Mouse (Mus musculus) midbrain, embryonic 11.5 days (tissue): ENCODE measurements at regions not wholly inside any gene's neighbourhood (a gene's known extent, or its start where the extent isn't known, plus 50 kb on each side); places are given as distances from the start of the nearest gene placed in this dataset.

Experiments used
- ATAC-seq: fragments of 200-750 bp; cut with Nextera tagmentation; 2 replicates; pipeline ENCODE4 v1.8.0; 2017; ENCODE audit warnings: moderate TSS enrichment, moderate library complexity; ENCODE audit not compliant: low FRiP score
- DNase-seq: peaks from one replicate; pipeline ENCODE4 v3.0.0; 2015; ENCODE audit warnings: low spot score; ENCODE audit errors: missing footprints
- H3K27ac ChIP-seq: fragments of 300-500 bp; sonication (generic); 2 replicates; pipeline ENCODE4 v1.5.1; 2014; ENCODE audit warnings: low read depth, low read length
- H3K27me3 ChIP-seq: fragments of 300-500 bp; sonication (generic); 2 replicates; pipeline ENCODE4 v1.6.1; 2014; ENCODE audit warnings: mild to moderate bottlenecking, low read length, moderate library complexity, mixed read lengths; ENCODE audit not compliant: control insufficient read depth, insufficient read depth
- H3K36me3 ChIP-seq: fragments of 300-500 bp; sonication (generic); 2 replicates; pipeline ENCODE4 v1.6.1; 2014; ENCODE audit warnings: mild to moderate bottlenecking, low read length, moderate library complexity, mixed read lengths; ENCODE audit not compliant: control insufficient read depth, insufficient read depth
- H3K4me1 ChIP-seq: fragments of 300-500 bp; sonication (generic); 2 replicates; pipeline ENCODE4 v1.6.1; 2014; ENCODE audit warnings: low read length; ENCODE audit not compliant: control insufficient read depth, insufficient read depth
- H3K4me2 ChIP-seq: fragments of 300-500 bp; sonication (generic); 2 replicates; pipeline ENCODE4 v1.6.1; 2014; ENCODE audit warnings: mild to moderate bottlenecking, moderate library complexity
- H3K4me3 ChIP-seq: fragments of 300-500 bp; sonication (generic); 2 replicates; pipeline ENCODE4 v1.5.1; 2014; ENCODE audit warnings: low read depth, low read length
- H3K9ac ChIP-seq: fragments of 300-500 bp; sonication (generic); 2 replicates; pipeline ENCODE4 v1.6.1; 2014; ENCODE audit warnings: low read length
- H3K9me3 ChIP-seq: fragments of 300-500 bp; sonication (generic); 2 replicates; pipeline ENCODE4 v1.6.1; 2016; ENCODE audit warnings: low read length; ENCODE audit not compliant: control insufficient read depth
- WGBS: fragments of 180-500 bp; shearing (Covaris S2); extraction: QIAGEN DNeasy Blood & Tissue Kit; methylation state at CpG from one replicate; pipeline ENCODE4 v1.1.7; 2014; 5-methylcytosine and 5-hydroxymethylcytosine counted together

DNA sequence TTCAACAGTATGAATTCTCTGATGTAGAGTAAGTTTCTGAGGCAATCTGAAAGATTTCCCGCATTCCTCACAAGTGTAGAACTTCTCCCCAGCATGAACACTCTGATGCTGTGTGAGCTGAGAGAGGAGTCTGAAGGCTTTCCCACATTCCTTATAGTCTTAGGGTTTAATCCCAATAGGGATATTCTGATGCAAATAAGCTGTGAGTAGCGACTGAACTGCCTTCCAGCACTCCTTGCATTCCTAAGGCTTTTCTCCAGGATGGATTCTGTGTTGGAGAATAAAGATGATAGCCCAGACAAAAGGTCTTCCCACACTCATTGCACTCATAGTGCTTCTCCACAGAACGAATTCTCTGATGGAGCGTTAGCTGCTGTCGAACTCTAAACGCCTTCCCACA, 152.6 kb upstream of the Api5 start:
- Histone ChIP-seq H3K27me3 (no peaks in the 10 kb centered on the region), H3K4me3 (no peak overlapping the region), H3K9ac (no peak overlapping the region), H3K27ac (no peak overlapping the region), H3K9me3 (no peaks in the 10 kb centered on the region), H3K4me1 (no peaks in the 10 kb centered on the region), H3K36me3 (no peaks in the 10 kb centered on the region), H3K4me2 (no peak overlapping the region)
- DNase-seq (no peak), ATAC-seq (no peak)
- WGBS, result 38% methylated on average over 6 of the region's 6 CpGs

- no peak overlapping the region for H3K4me2 ChIP-seq
- no peaks in the 10 kb centered on the region for H3K36me3 ChIP-seq
- H3K4me3 ChIP-seq, result no peak overlapping the region
- DNase-seq (no peak), ATAC-seq (0 out of 2 replicates have a peak, but pooled peaks have one; percentile 38)
- no peaks in the 10 kb centered on the region for H3K9me3 ChIP-seq
- 61% methylated on average over 1 of the region's 1 CpGs for WGBS
- H3K27ac ChIP-seq, result no peak overlapping the region
- no peaks in the 10 kb centered on the region for H3K4me1 ChIP-seq
- H3K27me3 ChIP-seq, result no peaks in the 10 kb centered on the region
- no peak overlapping the region for H3K9ac ChIP-seq
Observed at GRCm38 (mm10) chr2:94587255-94587654, 149.3 kb upstream of the Api5 start.

DNA sequence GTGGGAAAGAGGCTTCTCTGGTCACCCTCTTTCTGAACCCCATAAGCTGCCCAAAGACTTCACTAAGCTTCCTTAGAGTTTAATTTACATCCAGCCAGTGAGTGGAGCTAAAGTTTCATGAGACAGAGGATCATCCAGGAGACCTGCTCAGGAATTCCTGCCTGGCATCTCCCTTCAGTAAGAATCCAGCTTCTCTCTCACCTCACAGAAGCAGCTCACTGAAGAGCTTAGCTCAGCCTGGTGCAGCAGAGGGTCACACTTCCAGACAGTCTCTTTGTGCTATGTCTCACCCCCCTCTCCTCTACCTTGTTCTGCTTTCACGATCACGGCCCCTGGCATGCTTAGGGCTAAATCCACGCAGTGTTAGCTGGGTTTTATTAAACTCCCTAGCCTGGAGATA, 133.7 kb upstream of the Api5 start:
- DNase-seq (no peak), ATAC-seq (peak; percentile 57; the same call in 1 of the 2 replicates)
- no peaks in the 10 kb centered on the region for H3K4me1 ChIP-seq
- no peak overlapping the region for H3K9ac ChIP-seq
- no peaks in the 10 kb centered on the region for H3K27me3 ChIP-seq
- H3K4me3 ChIP-seq, result no peak overlapping the region
- H3K36me3 ChIP-seq, result no peaks in the 10 kb centered on the region
- H3K9me3 ChIP-seq, result no peaks in the 10 kb centered on the region
- no peak overlapping the region for H3K4me2 ChIP-seq
- 1% methylated on average over 3 of the region's 3 CpGs for WGBS
- no peak overlapping the region for H3K27ac ChIP-seq

GRCm38 (mm10) chr2:94541230-94541905, 103.4 kb upstream of the Api5 start:
- H3K27me3 ChIP-seq, result no peaks in the 10 kb centered on the region
- H3K9ac ChIP-seq, result no peak overlapping the region
- WGBS, result 86% methylated on average over 3 of the region's 3 CpGs
- H3K27ac ChIP-seq, result no peak overlapping the region
- DNase-seq (no peak), ATAC-seq (no peak)
- H3K4me2 ChIP-seq, result no peak overlapping the region
- no peaks in the 10 kb centered on the region for H3K36me3 ChIP-seq
- no peak overlapping the region for H3K4me3 ChIP-seq
- H3K9me3 ChIP-seq, result no peaks in the 10 kb centered on the region
- H3K4me1 ChIP-seq, result no peaks in the 10 kb centered on the region

DNA sequence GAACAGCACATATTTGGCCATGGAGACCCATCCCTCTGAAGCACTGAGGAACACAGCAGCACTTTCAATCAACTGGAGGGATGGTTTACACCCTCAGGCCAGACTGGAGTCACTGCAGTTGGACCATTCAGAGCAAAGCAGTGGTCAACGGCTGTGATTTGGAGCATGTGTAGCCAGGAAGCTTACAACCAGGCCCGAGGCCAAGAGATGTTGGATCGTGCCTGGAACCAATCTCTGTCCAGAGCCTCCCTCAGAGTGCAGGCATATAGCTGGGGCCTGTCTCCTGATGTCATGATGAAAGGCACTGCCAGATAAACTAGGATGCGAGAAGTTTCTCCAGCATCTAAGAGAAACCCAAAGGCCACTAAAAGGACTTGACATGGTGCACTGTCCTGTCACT, 98.7 kb upstream of the Api5 start:
- H3K4me2 ChIP-seq, result no peak overlapping the region
- H3K9ac ChIP-seq, result no peak overlapping the region
- no peak for DNase-seq
- WGBS, result 88% methylated on average over 4 of the region's 4 CpGs
- no peaks in the 10 kb centered on the region for H3K9me3 ChIP-seq
- H3K4me3 ChIP-seq, result no peak overlapping the region
- H3K36me3 ChIP-seq, result no peaks in the 10 kb centered on the region
- no peaks in the 10 kb centered on the region for H3K27me3 ChIP-seq
- no peaks in the 10 kb centered on the region for H3K4me1 ChIP-seq
- H3K27ac ChIP-seq, result no peak overlapping the region
- no peak for ATAC-seq

DNA sequence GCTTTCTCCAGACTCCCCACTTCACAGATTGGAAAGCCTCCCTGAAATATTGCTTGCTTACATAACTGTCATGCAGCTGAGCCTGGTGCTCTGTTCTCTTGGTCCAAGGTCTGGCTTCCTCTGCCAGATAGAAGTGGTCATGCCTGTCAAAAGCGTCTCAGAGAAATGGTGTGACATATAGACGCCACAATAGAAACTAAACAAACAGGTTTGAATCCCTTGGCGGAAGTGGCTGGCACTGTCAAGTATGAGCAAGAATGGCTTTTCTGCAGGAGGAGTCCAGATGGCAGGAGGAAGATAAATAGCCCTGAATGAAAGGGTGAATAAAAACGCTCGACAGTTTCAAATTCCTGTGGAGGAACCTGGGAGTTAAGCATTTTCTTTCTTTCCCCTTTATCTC, 93.2 kb upstream of the Api5 start:
- 56% methylated on average over 5 of the region's 5 CpGs for WGBS
- Histone ChIP-seq H3K36me3 (no peaks in the 10 kb centered on the region), H3K9me3 (no peaks in the 10 kb centered on the region), H3K9ac (no peak overlapping the region), H3K4me2 (no peak overlapping the region), H3K4me3 (no peak overlapping the region), H3K27ac (no peak overlapping the region), H3K27me3 (no peaks in the 10 kb centered on the region), H3K4me1 (no peaks in the 10 kb centered on the region)
- no peak for DNase-seq
- 0 out of 2 replicates have a peak, but pooled peaks have one; percentile 35 for ATAC-seq

DNA sequence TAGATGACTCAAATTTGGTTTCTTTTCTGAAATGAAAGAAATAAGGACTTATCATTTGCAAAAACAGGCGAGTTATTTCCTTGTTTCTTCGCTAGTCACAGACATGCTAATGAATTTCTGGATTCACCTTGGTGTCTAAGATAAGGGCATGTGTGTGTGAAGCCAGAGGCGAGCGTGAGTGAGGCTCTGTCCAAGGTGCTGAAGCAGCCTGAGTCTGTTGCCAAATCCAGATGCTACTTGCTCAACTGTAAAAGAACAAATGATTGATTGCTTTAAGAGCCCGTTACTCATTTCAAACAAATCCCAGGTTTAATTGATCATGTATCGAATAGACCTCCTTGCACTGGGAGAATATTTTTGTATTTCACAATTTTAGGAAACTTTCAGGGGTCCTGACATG, 86.6 kb upstream of the Api5 start:
- ATAC-seq (no peak), DNase-seq (peak; percentile 91)
- WGBS, result 38% methylated on average over 6 of the region's 6 CpGs
- no peaks in the 10 kb centered on the region for H3K4me1 ChIP-seq
- H3K4me3 ChIP-seq, result no peak overlapping the region
- no peak overlapping the region for H3K9ac ChIP-seq
- no peak overlapping the region for H3K4me2 ChIP-seq
- no peak overlapping the region for H3K27ac ChIP-seq
- H3K9me3 ChIP-seq, result no peaks in the 10 kb centered on the region
- H3K27me3 ChIP-seq, result no peaks in the 10 kb centered on the region
- no peaks in the 10 kb centered on the region for H3K36me3 ChIP-seq

DNA sequence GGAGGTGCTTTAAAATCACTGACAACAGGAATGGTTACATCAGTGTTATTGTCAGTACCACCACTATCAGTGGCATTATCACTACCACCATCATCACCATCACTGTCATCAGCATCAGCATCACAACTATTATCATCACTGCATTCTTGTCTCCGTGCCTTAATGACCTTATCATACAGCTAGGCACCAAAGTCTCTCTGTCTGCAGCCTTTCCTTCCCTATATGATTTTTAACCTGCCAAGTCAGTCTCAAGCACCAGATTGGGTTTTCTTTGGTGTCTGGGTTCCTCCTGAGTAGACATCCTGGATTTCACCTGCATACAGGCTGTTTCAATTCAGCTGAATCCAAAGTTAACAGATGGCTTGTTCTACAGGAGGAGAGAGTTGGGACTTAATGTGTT, 78.9 kb upstream of the Api5 start:
- Histone ChIP-seq H3K4me2 (no peak overlapping the region), H3K27me3 (no peaks in the 10 kb centered on the region), H3K36me3 (no peaks in the 10 kb centered on the region), H3K4me3 (no peak overlapping the region), H3K27ac (no peak overlapping the region), H3K9me3 (no peaks in the 10 kb centered on the region), H3K4me1 (no peaks in the 10 kb centered on the region), H3K9ac (no peak overlapping the region)
- WGBS, result 87% methylated on average over 1 of the region's 1 CpGs
- ATAC-seq (no peak), DNase-seq (no peak)

GRCm38 (mm10) chr2:94512027-94512426, 74.1 kb upstream of the Api5 start:
- H3K27me3 ChIP-seq, result no peaks in the 10 kb centered on the region
- H3K4me2 ChIP-seq, result no peak overlapping the region
- no peaks in the 10 kb centered on the region for H3K4me1 ChIP-seq
- DNase-seq (no peak), ATAC-seq (no peak)
- H3K9me3 ChIP-seq, result no peaks in the 10 kb centered on the region
- no peak overlapping the region for H3K9ac ChIP-seq
- H3K36me3 ChIP-seq, result no peaks in the 10 kb centered on the region
- H3K4me3 ChIP-seq, result no peak overlapping the region
- WGBS, result 71% methylated on average over 3 of the region's 3 CpGs
- H3K27ac ChIP-seq, result no peak overlapping the region
